Mouse (Mus musculus): ENCODE results near the gene Galnt16. TPM values are rescaled to one million over a fixed set of nuclear protein-coding genes. Genes with fewer than 3 reads are reported as not detected.

Galnt16 gene
- polyA plus RNA-seq, 1 experiment, result 1.1 TPM

GRCm38 (mm10) chr12:80662322-80662721, 144.2 kb downstream of the Galnt16 start:
- TF ChIP-seq POLR2A (IDR thresholded peaks at IDR 0.05; ENCODE audit: control insufficient read depth, extremely low read depth, insufficient read depth, low read length, poor library complexity), result no peak
- TF ChIP-seq CTCF (IDR thresholded peaks at IDR 0.05; ENCODE audit: borderline replicate concordance, control insufficient read depth, extremely low read depth, insufficient read depth, low read length, poor library complexity), result no peak
- DNase-seq, result no peak
- H3K4me1 ChIP-seq (replicated peaks; ENCODE audit: control insufficient read depth, insufficient read depth, low read length), result no peaks in the 10 kb centered on the region
- 96% methylated on average over 10 of the region's 10 CpGs for WGBS
- no peaks in the 10 kb centered on the region for H3K27me3 ChIP-seq (ENCODE audit: control insufficient read depth, insufficient read depth, low read length)
- H3K4me3 ChIP-seq (ENCODE audit: control insufficient read depth, insufficient read depth, low read length), result no peak overlapping the region
- H3K36me3 ChIP-seq (ENCODE audit: control insufficient read depth, insufficient read depth, low read length), result peaks cover 23% of the 10 kb centered on the region
- H3K27ac ChIP-seq (ENCODE audit: control insufficient read depth, insufficient read depth, low read length), result no peak overlapping the region

- Histone ChIP-seq H3K4me1 (replicated peaks; ENCODE audit: control insufficient read depth, insufficient read depth, low read length) (no peaks in the 10 kb centered on the region), H3K4me3 (ENCODE audit: control insufficient read depth, insufficient read depth, low read length) (no peak overlapping the region), H3K36me3 (ENCODE audit: control insufficient read depth, insufficient read depth, low read length) (peaks cover 28% of the 10 kb centered on the region), H3K27me3 (ENCODE audit: control insufficient read depth, insufficient read depth, low read length) (no peaks in the 10 kb centered on the region), H3K27ac (ENCODE audit: control insufficient read depth, insufficient read depth, low read length) (no peak overlapping the region)
- DNase-seq, result no peak
- WGBS, result 93% methylated on average over 2 of the region's 2 CpGs
- TF ChIP-seq CTCF (IDR thresholded peaks at IDR 0.05; ENCODE audit: borderline replicate concordance, control insufficient read depth, extremely low read depth, insufficient read depth, low read length, poor library complexity), result no peak
Measured at GRCm38 (mm10) chr12:80663935-80664334, 145.9 kb downstream of the Galnt16 start.

- H3K27me3 ChIP-seq (ENCODE audit: control insufficient read depth, insufficient read depth, low read length), result no peaks in the 10 kb centered on the region
- TF ChIP-seq CTCF (IDR thresholded peaks at IDR 0.05; ENCODE audit: borderline replicate concordance, control insufficient read depth, extremely low read depth, insufficient read depth, low read length, poor library complexity) (no peak), POLR2A (IDR thresholded peaks at IDR 0.05; ENCODE audit: control insufficient read depth, extremely low read depth, insufficient read depth, low read length, poor library complexity) (no peak)
- H3K27ac ChIP-seq (ENCODE audit: control insufficient read depth, insufficient read depth, low read length), result no peak overlapping the region
- no peak for DNase-seq
- H3K4me1 ChIP-seq (replicated peaks; ENCODE audit: control insufficient read depth, insufficient read depth, low read length), result no peaks in the 10 kb centered on the region
- no peak overlapping the region for H3K4me3 ChIP-seq (ENCODE audit: control insufficient read depth, insufficient read depth, low read length)
- 83% methylated on average over 2 of the region's 2 CpGs for WGBS
- H3K36me3 ChIP-seq (ENCODE audit: control insufficient read depth, insufficient read depth, low read length), result peaks cover 22% of the 10 kb centered on the region
Measured at GRCm38 (mm10) chr12:80668391-80668790, 150.3 kb downstream of the Galnt16 start.

GRCm38 (mm10) chr12:80673170-80673569, 155.1 kb downstream of the Galnt16 start:
- H3K4me1 ChIP-seq (replicated peaks; ENCODE audit: control insufficient read depth, insufficient read depth, low read length), result no peaks in the 10 kb centered on the region
- peaks cover 27% of the 10 kb centered on the region for H3K36me3 ChIP-seq (ENCODE audit: control insufficient read depth, insufficient read depth, low read length)
- DNase-seq, result peak; percentile 56
- no peak overlapping the region for H3K27ac ChIP-seq (ENCODE audit: control insufficient read depth, insufficient read depth, low read length)
- 14% methylated on average over 3 of the region's 3 CpGs for WGBS
- no peaks in the 10 kb centered on the region for H3K27me3 ChIP-seq (ENCODE audit: control insufficient read depth, insufficient read depth, low read length)
- TF ChIP-seq POLR2A (IDR thresholded peaks at IDR 0.05; ENCODE audit: control insufficient read depth, extremely low read depth, insufficient read depth, low read length, poor library complexity) (no peak), CTCF (IDR thresholded peaks at IDR 0.05; ENCODE audit: borderline replicate concordance, control insufficient read depth, extremely low read depth, insufficient read depth, low read length, poor library complexity) (no peak)
- H3K4me3 ChIP-seq (ENCODE audit: control insufficient read depth, insufficient read depth, low read length), result no peak overlapping the region

Other genes with a start within 250 kb of the Galnt16 start
- gene Dcaf5, start 81.7 kb upstream of the Galnt16 start, polyA plus RNA-seq (2012; rRNA removed), result 31.9 and 34.8 TPM in 2 replicates
- 18.7 and 19.6 TPM in 2 replicates for gene Exd2, start 55.2 kb upstream of the Galnt16 start, polyA plus RNA-seq (2012; rRNA removed)
- gene Slc39a9, start 125.6 kb downstream of the Galnt16 start, polyA plus RNA-seq (2012; rRNA removed), result 55.7 and 58.2 TPM in 2 replicates
- 49.6 and 54.4 TPM in 2 replicates for gene Erh, start 126.1 kb downstream of the Galnt16 start, polyA plus RNA-seq (2012; rRNA removed)
- 0.18 and 0.20 TPM in 2 replicates for gene Plekhd1, start 174.3 kb downstream of the Galnt16 start, polyA plus RNA-seq (2012; rRNA removed)
- not detected in 2 replicates for gene Ccdc177, start 242.4 kb downstream of the Galnt16 start, polyA plus RNA-seq (2012; rRNA removed)

Measured in thymus, adult 2 months (tissue).